Mouse (Mus musculus) NIH3T3 (cell line): ENCODE results near the gene 1700123O20Rik.

Source experiments
- DNase-seq: peaks from one replicate; pipeline ENCODE4 v3.0.0-alpha.2; 2012; ENCODE audit warnings: low read depth

Gene 1700123O20Rik

DNA sequence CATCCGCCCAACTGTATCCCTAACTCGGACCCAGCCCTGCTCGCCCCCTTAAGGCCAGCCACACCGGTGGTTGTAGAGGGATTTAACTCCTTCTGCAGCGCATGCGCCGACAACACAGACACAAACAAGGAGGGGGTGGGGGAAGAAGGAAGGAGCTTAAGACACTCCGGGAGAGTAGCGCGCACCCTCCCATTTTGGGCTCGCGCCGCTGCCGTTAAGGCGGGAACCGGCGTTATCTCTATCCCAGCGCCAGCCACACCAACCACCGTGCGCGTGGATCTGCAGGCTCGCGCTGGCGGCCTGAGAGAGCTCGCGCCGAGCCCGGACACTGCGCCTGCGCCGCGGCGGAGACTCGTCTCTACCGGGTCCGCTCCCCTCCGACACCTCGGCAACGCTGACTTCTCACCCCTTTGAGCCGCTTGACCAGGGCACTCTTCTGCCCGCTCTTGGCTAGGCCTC, at the start of gene 1700123O20Rik:
Gene 1700123O20Rik (plus strand): TSS at position 154 of the 459 bp plus-strand sequence.
- DNase-seq, result peak; percentile 89

DNA sequence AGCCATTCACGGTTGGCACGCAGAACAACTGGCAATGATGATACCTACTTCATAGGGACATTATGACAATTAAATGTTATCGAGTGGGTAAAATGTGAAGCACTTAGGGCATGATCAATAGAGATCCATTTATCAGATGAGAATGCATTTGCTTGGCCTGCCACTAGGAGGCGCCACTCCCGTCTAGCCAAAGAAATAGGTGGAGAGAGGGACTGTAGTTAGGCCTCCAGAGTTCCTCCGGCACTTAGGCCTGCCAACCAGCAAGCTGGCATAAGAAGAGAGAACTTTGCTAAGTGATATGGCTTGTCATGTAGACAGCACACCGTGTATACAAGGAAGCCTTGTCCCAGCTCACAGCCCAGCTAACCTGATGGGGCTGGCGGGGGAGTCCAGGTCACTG, 49.1 kb upstream of the 1700123O20Rik start:
- DNase-seq, result peak; percentile 50

DNA sequence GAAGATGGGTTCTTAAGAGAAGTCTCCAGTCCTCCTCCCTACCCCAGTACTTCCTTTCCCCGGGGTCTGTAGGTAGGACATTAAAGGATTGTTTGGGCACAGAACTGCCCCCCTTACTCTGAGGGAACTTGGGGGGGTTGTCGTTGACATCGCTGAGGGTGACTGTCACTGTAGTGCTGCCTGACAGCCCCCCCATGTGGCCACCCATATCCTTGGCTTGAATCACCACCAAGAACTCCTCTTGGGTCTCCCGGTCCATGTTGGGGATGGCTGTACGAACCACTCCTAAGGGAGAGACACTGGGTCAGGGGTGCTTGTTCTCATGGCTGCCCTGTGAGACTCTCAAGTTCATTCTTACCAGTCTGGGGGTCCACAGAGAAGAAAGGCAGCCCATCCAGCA, 47.8 kb upstream of the 1700123O20Rik start:
- DNase-seq, result no peak

DNA sequence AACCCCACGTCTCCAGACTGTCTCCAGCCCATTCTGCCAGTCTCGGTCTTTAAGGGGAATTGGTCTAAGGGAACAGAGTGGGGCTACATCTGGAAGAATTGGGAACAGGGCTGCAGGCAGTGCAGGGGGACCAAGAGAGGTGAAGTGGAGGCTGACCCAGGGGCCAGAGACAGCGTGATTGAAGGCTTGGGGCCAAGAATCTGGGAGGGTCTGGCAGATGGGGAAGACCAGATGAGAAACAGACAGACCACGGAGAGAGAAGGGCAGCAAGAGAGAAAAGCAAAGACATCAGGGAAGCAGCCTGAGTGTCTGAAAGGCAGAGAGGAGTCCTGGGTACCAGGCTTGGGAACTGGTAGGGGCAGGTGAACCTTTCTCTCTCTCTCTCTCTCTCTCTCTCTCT, 45.9 kb upstream of the 1700123O20Rik start:
- DNase-seq, result no peak

DNA sequence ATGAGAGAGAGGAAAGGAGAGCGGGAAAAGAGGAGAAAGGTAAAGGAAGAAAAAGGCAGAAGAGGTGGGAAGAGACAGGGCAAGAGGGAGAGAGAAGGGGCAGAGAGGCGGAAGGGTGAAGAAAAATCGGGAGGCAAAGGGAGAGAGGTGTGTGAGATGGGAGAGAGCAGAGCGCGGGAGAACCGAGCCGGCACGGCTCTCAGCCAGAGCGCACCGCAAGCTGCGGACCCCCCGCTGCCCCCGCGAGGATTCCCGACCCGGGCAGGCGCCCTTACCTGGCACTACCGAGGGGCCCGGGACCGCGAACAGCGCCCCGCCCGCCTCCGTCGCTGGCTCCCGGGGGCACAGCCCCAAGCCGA, 45.1 kb upstream of the 1700123O20Rik start, which contains the start of gene Gm17606:
Gene Gm17606 (plus strand): TSS at position 7 of the 359 bp plus-strand sequence.
- DNase-seq, result no peak

DNA sequence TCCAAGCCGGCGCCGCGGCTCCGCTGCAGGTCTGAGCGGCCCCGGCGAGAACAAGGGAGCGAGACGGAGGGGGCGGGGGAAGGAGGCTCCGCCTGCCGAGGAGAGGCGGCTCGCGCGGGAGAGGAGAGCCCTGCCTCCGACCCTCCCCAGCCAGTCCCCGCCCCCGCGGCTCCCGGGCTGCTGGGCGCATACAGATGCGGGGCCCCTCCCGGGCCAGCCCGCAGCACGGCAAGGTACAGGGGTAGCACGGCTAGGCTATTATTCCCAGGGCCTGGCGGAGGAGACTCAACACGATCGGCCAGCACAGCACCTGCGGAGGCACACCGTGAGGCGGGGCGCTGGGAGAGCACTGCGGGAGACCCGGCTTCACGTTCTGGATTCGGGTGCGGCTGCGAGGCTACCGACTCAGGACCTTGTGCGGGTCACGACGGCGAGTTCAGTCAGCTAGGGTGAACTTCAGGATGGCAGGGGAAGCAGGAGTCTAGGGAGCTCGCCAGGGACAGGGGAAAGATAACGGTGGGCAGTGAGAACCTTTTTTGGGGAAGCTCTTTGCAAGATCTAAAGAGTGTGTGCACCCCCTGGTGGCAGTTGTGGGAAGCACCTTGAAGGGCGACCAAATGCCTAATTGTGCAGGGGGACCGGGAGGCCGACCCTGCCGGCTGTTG, 44.6 kb upstream of the 1700123O20Rik start, which contains the start of gene Cdh24:
Gene Cdh24 (minus strand): TSS at position 60 of the 665 bp plus-strand sequence.
- DNase-seq, result peak; percentile 88

DNA sequence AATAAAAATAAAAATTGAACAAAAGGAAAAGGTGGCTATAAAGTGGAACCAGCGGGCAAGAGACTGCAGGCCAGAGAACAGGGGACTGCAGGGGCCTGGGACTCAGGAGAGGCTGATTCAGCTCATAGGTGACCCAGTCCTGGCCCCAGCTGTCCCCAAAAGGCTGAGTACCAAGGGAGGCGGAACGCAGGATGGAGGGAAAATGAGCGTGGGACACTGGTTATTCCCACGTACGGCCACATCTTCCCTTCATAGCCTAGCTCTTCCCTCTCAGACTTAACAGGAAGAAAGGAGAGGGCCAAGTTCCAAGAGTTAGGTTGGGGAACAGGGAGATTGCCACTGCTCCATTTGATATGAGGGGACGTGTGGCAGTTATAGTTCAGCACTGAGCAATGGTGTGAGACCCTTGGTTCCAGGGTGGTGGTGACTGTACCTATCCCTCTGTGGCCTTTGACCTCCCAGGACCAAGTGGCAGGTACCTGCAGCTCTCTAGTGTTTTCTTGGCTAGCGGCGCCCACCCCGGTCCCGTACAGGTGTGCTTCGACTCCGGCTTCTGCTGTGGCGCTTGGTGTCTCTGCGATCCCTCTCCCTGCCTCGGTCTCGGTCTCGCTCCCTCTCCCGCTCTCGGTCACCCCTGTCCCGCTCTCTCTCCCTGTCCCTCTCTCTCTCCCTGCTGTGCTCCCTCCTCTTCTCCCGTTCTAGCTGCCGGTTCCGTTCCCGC, 43.6 kb upstream of the 1700123O20Rik start:
- DNase-seq, result no peak

DNA sequence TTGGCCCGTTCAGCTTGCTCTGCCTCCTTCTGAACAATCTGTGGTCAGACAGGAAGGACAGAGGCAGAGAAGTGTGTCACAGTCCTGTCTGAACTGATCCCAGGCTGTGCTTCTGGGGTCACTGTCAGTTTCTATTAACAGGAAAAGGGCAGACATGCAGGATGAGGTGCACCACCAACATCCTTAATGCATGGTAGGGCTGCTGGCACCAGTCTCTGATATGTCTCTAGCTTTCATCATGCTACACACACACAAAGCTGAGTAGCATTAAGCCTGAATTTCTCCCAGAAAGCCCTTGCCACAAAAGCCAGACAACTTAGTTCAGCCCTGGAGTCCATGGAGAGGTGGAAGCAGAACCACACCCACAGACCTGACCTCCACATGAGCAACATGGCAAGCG, 43.0 kb upstream of the 1700123O20Rik start:
- DNase-seq, result no peak

DNA sequence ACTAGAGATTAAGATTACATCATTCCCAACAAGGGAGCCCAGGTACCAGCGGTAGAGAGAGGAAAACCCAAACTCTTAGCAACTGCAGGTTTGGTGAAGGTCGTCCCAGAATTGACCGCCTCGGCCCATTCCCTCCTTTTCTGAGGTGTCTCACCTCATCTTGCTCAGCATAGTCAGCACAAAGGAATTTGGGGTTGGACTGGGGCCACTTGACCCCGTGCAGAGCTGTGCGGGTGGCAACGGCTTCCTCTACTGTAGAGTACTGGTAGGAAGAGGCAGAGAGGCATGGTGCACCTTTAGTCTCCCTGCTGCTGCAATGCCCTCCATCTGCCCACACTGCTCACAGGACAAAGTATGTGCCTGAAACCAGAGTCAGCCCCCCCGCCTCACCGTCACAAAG, 41.7 kb upstream of the 1700123O20Rik start:
- peak; percentile 28 for DNase-seq

DNA sequence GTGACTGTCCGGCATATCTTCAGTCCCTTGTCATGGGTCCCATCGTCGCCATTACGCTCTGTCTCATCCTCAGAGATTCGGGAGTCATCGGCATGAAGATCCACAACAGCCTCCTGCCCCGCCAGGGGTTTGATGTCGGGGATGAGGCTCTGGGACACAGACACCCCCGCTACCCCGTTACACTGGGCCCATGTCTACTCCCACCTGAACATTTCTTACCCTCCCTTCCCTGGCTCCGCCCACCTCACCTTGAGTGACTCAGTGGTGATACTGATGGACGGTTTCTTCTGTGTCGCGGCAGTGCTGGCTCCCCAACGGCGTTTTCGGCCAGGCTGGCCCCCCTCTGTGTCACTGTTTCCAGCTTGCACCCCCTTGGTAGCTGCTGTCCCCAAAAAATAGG, 39.6 kb upstream of the 1700123O20Rik start:
- no peak for DNase-seq

DNA sequence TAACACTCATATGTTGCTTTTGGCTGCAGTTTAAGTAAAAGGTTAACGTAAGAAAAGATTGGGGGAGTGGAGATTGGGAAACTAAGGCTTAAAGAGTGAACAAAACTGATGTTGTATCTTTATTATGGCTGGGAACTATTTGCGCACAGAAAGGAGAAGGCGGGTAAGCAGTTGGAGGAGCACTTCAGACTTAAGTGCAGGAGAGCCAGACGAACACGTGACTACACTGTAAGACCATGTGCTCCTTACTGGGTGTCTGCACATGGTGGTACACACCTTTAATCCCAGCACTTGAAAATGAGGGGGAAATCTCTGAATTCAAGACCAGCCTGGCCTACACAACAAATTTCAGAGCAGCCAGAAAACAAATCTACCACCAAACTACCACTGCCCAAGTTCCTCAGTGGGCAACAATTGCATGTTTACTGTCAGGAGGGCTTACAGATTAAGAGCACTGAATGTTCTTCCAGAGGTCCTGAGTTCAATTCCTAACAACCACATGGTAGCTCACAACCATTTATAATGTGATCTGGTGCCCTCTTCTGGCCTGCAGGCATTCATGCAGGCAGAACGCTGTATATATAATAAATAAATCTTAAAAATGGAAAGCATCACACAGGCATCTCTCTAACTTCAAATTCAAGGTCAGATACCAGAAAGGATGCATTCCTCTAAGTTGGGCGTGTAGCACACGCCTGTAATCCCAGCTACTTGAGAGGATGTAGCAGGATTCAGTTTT, 38.9 kb upstream of the 1700123O20Rik start:
- DNase-seq, result no peak

DNA sequence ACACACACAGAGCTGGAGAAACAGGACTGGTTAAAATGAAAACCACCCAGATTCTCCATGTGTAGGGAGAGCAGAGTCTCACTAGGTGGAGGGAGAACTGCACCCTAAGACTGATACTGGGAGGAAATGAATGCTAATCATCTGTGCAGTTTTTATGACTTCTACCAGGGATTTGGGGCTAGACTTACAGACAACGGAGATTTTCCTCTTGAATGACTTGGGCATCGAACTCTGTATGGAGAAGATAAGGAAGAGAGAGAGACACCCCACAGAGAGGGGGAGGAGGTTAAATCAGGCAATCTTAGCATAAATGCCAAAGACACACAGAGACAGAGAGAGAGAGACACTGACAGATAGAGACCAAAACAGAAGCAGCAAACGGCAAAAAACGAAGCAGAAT, 38.1 kb upstream of the 1700123O20Rik start:
- DNase-seq, result no peak

DNA sequence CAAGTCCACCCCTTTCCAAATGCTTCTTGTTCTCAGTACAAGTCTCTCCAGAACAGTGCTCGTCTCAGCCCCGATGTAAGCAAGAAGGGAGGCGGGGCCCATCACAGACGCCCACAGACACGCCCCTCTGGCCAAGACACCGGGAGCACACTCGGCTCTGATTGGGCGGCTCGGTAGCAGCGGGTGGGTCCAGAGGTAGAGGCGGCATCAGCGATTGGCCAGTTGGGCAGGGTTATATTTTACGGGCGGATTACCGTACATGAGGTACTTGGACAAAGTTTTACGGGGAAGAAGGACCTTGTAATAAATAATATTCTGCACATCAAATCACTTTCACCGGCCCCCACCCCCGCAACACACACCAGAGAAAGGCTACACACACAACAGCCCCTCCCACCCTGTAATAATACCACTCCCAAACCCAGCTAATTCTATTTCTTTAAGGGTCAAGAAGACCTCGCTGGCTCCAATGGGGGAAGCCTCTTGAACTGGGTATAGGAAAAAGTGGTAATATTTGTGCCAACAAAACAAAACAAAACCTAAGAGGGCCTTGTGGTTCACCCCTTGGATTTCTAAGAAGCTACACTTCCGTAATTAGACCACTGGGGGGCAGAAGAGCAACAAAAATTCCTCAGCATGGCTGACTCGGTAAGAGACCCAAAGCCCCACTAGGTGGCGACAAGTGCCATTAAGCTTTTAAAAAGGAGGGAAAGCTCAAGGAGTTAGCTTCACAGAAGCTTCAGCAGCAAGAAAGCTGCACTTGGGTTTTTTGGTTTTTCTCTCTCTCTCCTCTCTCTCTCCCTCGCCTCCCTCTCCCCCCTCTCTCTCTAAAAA, 35.2 kb upstream of the 1700123O20Rik start:
- DNase-seq, result peak; percentile 94

DNA sequence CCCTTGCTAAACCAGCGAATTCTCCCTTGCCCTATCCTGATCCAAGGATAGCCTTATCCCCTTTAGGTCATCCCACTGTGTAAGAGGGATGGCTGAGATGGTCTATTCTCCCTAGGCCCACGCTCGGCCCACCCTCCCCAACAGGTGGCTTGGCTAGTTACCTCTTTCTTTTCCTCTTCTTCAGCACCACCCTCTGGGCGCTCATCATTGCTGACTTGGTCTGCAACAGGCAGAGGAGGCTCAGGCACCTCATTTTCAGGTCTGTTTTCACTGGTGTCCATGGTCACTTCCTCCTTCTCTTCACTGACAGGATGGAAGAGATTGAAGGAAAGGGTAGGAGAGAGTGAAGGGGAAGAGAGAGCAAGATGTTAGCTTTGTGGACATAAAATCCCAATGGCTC, 34.5 kb upstream of the 1700123O20Rik start:
- DNase-seq, result no peak

DNA sequence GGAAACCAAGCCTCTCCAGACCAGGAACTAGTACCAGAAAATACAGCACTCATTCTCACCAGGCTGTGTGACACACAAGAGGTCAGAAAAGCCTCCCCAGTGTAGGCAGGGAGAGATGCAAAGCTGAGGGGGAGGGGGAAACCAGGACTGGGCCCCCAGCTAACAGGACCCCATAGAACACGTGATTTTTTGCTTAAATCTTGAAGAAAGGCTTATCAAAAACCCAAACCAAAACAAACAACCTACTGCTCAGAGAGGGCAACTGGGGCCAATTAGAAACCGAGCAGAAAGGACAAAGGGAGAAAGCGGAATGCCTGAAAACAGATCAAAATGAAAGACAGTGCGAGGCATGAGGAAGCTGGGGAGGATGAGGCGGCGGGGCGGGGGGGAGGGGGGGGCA, 33.2 kb upstream of the 1700123O20Rik start:
- DNase-seq, result no peak

DNA sequence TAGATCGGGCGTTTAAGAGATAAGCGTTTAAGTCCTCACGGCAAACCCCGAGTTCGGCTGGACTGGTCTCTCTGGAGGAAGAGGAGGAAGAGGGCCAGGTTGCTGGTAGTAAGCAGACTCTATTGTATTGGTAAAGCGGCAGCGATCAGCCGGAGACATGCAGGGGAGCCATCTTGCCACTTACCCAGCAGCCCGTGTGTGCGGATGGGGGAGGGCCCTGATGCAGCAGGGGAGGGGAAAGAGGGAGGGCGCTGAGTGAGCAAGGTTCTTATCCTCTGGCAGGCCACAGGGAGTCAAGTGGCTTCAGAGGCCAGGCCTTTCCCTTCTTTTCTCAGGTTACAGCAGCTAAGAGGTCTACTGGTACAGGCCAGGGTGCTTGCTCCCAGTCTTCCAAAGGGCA, 32.5 kb upstream of the 1700123O20Rik start:
- peak; percentile 89 for DNase-seq

DNA sequence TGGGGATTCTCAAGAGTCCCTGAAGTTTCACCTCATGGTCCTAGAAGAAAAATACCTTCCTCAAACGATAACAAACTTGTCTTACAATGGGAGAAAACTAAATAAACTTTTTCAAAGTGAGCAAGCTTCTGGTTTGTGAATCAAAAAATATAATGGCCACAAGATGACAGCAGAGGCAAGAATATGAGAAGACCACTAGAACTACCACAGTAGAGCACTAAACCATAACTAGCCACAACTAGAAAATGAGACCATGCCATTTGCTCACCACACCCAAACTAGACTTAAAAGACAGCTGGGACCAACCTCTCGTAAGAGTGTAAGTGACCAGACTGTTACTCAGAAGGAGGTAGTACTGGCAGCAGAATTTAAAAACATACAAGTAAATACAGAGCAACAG, 26.0 kb upstream of the 1700123O20Rik start:
- DNase-seq, result peak; percentile 80

DNA sequence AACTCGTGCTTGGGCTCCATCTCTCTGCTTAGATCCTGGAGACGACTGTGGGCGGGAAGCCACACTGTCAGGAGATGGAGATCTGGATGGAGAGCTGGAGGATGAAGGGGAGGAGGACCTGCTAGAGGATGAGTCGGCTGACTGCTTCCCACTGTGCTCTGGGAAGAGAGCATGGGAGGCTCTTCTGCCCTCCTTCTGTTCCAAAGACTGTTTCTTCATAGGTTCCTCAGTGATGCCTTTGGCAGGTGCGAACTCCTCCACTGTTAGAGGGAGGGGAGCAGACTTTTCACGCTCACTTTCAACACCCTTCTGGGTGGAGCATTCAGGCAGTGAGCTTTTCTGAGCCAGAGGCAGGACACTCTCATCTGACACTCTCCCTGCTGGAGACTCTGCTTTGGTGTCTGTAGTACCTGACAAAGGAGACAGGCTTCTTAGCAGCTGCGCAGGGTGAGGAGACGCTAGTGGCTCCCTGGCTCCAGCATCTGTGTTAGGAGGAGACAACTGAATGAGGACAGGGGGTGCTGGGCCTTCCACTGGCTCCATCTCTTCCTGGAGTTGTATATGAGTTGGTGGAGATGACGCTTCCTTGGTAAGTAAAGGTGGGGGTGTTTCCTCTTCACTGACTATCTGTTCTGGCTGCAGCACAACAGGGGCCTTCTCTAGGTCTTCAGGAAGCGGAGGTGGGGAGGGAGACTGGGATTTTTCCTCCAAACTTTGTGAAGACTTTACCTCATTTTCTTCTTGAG, 21.4 kb upstream of the 1700123O20Rik start:
- DNase-seq, result no peak

DNA sequence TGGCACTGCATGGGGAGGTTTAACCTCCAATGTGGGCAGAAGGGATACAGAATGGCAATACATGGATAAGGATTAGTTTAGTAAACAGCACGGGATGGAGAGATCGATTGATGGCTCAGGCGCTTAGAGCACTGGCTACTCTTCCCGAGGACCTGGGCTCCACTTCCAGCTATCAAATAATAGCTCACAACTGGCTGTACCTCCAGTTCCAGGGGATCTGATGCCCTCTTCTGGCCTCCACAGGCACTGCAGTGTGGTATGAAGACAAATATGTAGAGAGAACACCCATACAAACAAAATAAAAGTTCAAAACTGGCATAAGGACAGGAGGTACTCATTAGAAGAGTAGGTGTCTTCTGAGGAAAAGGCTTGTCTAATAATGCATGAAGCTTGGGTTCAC, 16.6 kb upstream of the 1700123O20Rik start:
- peak; percentile 57 for DNase-seq

DNA sequence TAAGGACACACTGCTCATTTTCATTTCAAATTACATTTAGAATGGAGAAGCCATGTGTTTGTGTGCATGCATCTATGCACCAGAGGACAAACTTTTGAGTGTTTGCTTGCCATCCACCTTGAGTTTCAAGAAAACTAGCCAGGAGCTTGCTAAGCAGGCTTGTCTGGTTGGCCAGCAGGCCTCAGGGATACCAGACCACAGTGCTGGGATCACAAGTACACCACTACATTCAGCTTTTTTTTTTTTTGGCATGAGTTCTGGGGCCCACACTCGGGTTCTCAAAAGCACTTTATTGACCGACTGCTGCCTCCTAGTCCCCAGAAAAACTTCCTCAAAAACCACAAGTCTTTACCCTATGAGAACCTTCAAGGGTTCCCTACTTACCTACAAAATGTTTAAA, 11.7 kb upstream of the 1700123O20Rik start:
- DNase-seq, result no peak

DNA sequence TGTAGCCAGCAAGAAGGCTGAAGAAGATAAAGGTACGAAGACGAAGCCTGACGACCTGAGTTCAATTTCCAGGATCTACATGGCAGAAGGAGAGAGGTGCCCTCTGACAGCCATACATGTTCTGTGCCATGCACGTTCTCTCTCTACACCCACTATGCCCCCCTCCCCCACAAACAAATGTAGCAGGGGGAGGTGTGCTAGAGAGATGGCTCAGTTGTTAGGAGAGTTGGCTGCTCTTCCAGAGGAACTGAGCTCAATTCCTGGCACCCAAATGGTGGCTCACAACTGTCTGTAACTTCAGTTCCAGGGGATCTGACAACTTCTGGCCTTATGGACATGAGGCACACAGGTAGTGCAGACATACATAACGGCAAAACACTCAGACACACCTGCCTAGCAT, 9.7 kb upstream of the 1700123O20Rik start:
- no peak for DNase-seq
